ENCODE assay signal across 8 mouse cellular contexts in the genomic region with DNA sequence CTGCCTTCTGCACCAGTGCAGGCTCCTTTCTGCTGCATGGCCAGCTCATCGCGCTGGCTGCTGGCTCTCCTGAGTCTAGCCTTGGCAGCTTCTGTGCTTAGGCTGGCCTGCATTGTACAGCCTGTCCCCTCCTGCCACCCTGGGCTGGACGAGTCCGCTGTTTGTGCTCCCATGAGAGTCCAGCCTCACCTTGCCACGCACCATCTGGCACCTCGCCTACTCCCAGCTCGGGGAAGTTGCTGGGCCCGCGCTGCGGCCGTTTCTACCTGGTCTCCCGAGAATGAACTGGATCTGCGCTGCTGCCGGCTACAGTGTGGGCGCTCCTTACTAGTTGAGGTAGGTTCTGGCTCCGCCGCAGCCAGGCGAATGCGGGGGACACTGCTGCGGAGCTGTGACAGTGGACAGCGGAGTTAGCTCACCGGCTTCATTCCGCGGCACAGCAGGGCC. TPM values are rescaled to one million over a fixed set of nuclear protein-coding genes. Genes with fewer than 3 reads are reported as not detected.
A peak's percentile ranks its signal among the peaks of the same experiment; 100 is the strongest.
DNase-seq lines count a peak whose midpoint lies in the region; ATAC-seq lines count a peak whose summit lies in the region.

No protein-coding gene starts in this region.

- H3K9ac ChIP-seq in midbrain, embryonic 12.5 days (replicated peaks) = peak overlapping the region; percentile 59

- 2% methylated on average over 24 of the region's 24 CpGs for WGBS in limb, embryonic 10.5 days
- under 1% methylated on average over 24 of the region's 24 CpGs for WGBS in midbrain, embryonic 12.5 days

- peak overlapping the region; percentile 58 for H3K4me3 ChIP-seq in limb, embryonic 10.5 days
- H3K4me3 ChIP-seq in midbrain, embryonic 12.5 days = peak overlapping the region; percentile 40

- ATAC-seq in midbrain, embryonic 12.5 days (ENCODE audit: low FRiP score, low read depth) = peak; percentile 58; the same call in 1 of the 2 replicates

- no peaks in the 10 kb centered on the region for H3K36me3 ChIP-seq in limb, embryonic 10.5 days
- no peaks in the 10 kb centered on the region for H3K36me3 ChIP-seq in midbrain, embryonic 12.5 days

- H3K27me3 ChIP-seq in limb, embryonic 10.5 days (ENCODE audit: low read depth, poor library complexity, severe bottlenecking) = peaks cover 52% of the 10 kb centered on the region
- peaks cover 28% of the 10 kb centered on the region for H3K27me3 ChIP-seq in midbrain, embryonic 12.5 days

- H3K4me2 ChIP-seq in midbrain, embryonic 12.5 days (replicated peaks) = peak overlapping the region; percentile 65

- H3K27ac ChIP-seq in limb, embryonic 10.5 days = peak overlapping the region; percentile 50
- H3K27ac ChIP-seq in midbrain, embryonic 12.5 days (replicated peaks) = 0 out of 2 replicates have a peak overlapping the region, but pooled peaks have one; percentile 16

- H3K4me1 ChIP-seq in limb, embryonic 10.5 days = peaks cover 10% of the 10 kb centered on the region
- H3K4me1 ChIP-seq in midbrain, embryonic 12.5 days = peaks cover 14% of the 10 kb centered on the region

- no peaks in the 10 kb centered on the region for H3K9me3 ChIP-seq in limb, embryonic 10.5 days (replicated peaks)
- H3K9me3 ChIP-seq in midbrain, embryonic 12.5 days = no peaks in the 10 kb centered on the region

- DNase-seq in left cerebral cortex, adult 18-20 months (ENCODE audit: low spot score in 2 of 2) = peak; percentile 34 to 59
- DNase-seq in left cerebral cortex, adult 8-10 months (ENCODE audit: low spot score in 2 of 2) = no peak
- peak; percentile 73 for DNase-seq in cerebellum, postnatal 14 days
- peak; percentile 28 for DNase-seq in heart, postnatal 4 days
- peak; percentile 68 for DNase-seq in limb, embryonic 10.5 days (ENCODE audit: low spot score)
- no peak for DNase-seq in thymus, postnatal 10 days (ENCODE audit: low spot score in 2 of 2)
- DNase-seq in spleen, postnatal 14 days (ENCODE audit: low spot score in 2 of 2) = no peak

RNA-seq across cellular contexts. Expression of a gene that starts 12.4 kb away (rescaled TPM):
- 1 to 10 TPM; 6.6 to 7.4 TPM for total RNA-seq in left cerebral cortex, adult 18-20 months (2021)
- total RNA-seq in left cerebral cortex, adult 8-10 months (2022) = 1 to 10 TPM; 6.6 to 8.8 (median 8.1) TPM
- total RNA-seq in heart, postnatal 4 days (2021) = 1 to 10 TPM; 5.8 to 5.9 TPM
- 7.9 and 9.5 TPM in 2 replicates for polyA plus RNA-seq in limb, embryonic 10.5 days (2016; fragmentation: Nextera tagmentation; extraction: Ambion mirVana)
- 9.0 and 10.2 TPM in 2 replicates for polyA plus RNA-seq in midbrain, embryonic 12.5 days (2016; fragmentation: Nextera tagmentation; extraction: Ambion mirVana)

RNA-seq across cellular contexts. Expression of a gene that starts 18.1 kb away (rescaled TPM):
- 10 to 100 TPM; 13.7 to 14.5 TPM for total RNA-seq in left cerebral cortex, adult 18-20 months (2021)
- 10 to 100 TPM; 14.1 to 15.7 (median 15.2) TPM for total RNA-seq in left cerebral cortex, adult 8-10 months (2022)
- total RNA-seq in heart, postnatal 4 days (2021) = 10 to 100 TPM; 36.1 to 41.4 TPM
- 23.1 and 23.8 TPM in 2 replicates for polyA plus RNA-seq in limb, embryonic 10.5 days (2016; fragmentation: Nextera tagmentation; extraction: Ambion mirVana)
- 20.5 and 22.3 TPM in 2 replicates for polyA plus RNA-seq in midbrain, embryonic 12.5 days (2016; fragmentation: Nextera tagmentation; extraction: Ambion mirVana)

RNA-seq across cellular contexts. Expression of a gene that starts 23.5 kb away (rescaled TPM):
- 1 to 10 TPM; 3.9 to 4.8 TPM for total RNA-seq in left cerebral cortex, adult 18-20 months (2021)
- total RNA-seq in left cerebral cortex, adult 8-10 months (2022) = 1 to 10 TPM; 3.1 to 5.3 (median 4.2) TPM
- 1 to 10 TPM; 2.6 to 3.2 TPM for total RNA-seq in heart, postnatal 4 days (2021)
- 5.2 and 7.2 TPM in 2 replicates for polyA plus RNA-seq in limb, embryonic 10.5 days (2016; fragmentation: Nextera tagmentation; extraction: Ambion mirVana)
- 5.8 and 7.2 TPM in 2 replicates for polyA plus RNA-seq in midbrain, embryonic 12.5 days (2016; fragmentation: Nextera tagmentation; extraction: Ambion mirVana)

RNA-seq across cellular contexts. Expression of a gene that starts 29.9 kb away (rescaled TPM):
- 1 to 10 TPM; 7.4 to 7.6 TPM for total RNA-seq in left cerebral cortex, adult 18-20 months (2021)
- 10 to 100 TPM in 1 of 4 experiments, 1 to 10 TPM in 3; 6.5 to 10.3 (median 8.0) TPM for total RNA-seq in left cerebral cortex, adult 8-10 months (2022)
- 1 to 10 TPM; 4.0 to 4.8 TPM for total RNA-seq in heart, postnatal 4 days (2021)
- polyA plus RNA-seq in limb, embryonic 10.5 days (2016; fragmentation: Nextera tagmentation; extraction: Ambion mirVana) = 5.7 and 7.0 TPM in 2 replicates
- 6.9 and 7.1 TPM in 2 replicates for polyA plus RNA-seq in midbrain, embryonic 12.5 days (2016; fragmentation: Nextera tagmentation; extraction: Ambion mirVana)

RNA-seq across cellular contexts. Expression of a gene that starts 43.1 kb away (rescaled TPM):
- total RNA-seq in left cerebral cortex, adult 18-20 months (2021) = 1 to 10 TPM; 4.3 to 4.8 TPM
- total RNA-seq in left cerebral cortex, adult 8-10 months (2022) = 1 to 10 TPM; 6.1 to 6.7 (median 6.6) TPM
- 1 to 10 TPM; 4.9 to 5.0 TPM for total RNA-seq in heart, postnatal 4 days (2021)
- polyA plus RNA-seq in limb, embryonic 10.5 days (2016; fragmentation: Nextera tagmentation; extraction: Ambion mirVana) = 6.2 and 7.9 TPM in 2 replicates
- polyA plus RNA-seq in midbrain, embryonic 12.5 days (2016; fragmentation: Nextera tagmentation; extraction: Ambion mirVana) = 6.7 and 6.8 TPM in 2 replicates

Comparison
In these comparisons a context has a peak if more than half of its experiments do, and no peak if none do; other contexts are left out.
1. DNase-seq: peak in left cerebral cortex, adult 18-20 months (2 of 2), cerebellum, postnatal 14 days (2 of 2), heart, postnatal 4 days (single experiment) and limb, embryonic 10.5 days (single experiment); none in left cerebral cortex, adult 8-10 months (0 of 2), thymus, postnatal 10 days (0 of 2) and spleen, postnatal 14 days (0 of 2).